Mouse (Mus musculus) CH12.LX (cell line): ENCODE results near the gene Pml. TPM values are rescaled to one million over a fixed set of nuclear protein-coding genes. Genes with fewer than 3 reads are reported as not detected.
"Not testable (repeated sequence)": the region's sequence is repeated elsewhere in the genome, so short reads cannot be mapped to it uniquely, and the experiment has no call there.

Source experiments
- DNase-seq: peaks from one replicate; pipeline ENCODE4 v3.0.0-alpha.2; 2013; ENCODE audit errors: extremely low read depth
- H3K27ac ChIP-seq: 2 replicates; pipeline ENCODE4 v1.5.1; 2012; ENCODE audit warnings: low read depth, mild to moderate bottlenecking, control low read depth, moderate library complexity; ENCODE audit not compliant: insufficient read depth
- H3K27me3 ChIP-seq: replicated peaks from 2 replicates; pipeline ENCODE3; 2012; ENCODE audit warnings: inconsistent platforms
- H3K36me3 ChIP-seq, 2 experiments: replicated peaks in 1 of 2; 2 replicates each; pipeline versions ENCODE3 to v1.6.1; 2012; ENCODE audit warnings: inconsistent platforms in 1 of 2, low read length in 1 of 2, mild to moderate bottlenecking in 1 of 2, mixed read lengths in 1 of 2, moderate library complexity in 1 of 2; ENCODE audit not compliant: control insufficient read depth in 1 of 2, insufficient read depth in 1 of 2
- H3K4me1 ChIP-seq, 2 experiments: 2 replicates each; pipeline ENCODE4 v1.6.1; 2012; ENCODE audit warnings: inconsistent platforms in 1 of 2, moderate library complexity in 1 of 2; ENCODE audit not compliant: insufficient read depth in 2 of 2, control insufficient read depth in 1 of 2
- H3K4me2 ChIP-seq: 2 replicates; pipeline ENCODE4 v1.6.1; 2012; ENCODE audit warnings: low read depth, mild to moderate bottlenecking, control low read depth; ENCODE audit not compliant: poor library complexity, insufficient read depth, severe bottlenecking
- H3K4me3 ChIP-seq, 3 experiments: fragments of 150-350 bp in 1 of 3; sonication (generic) in 1 of 3; replicated peaks in 1 of 3; 2 replicates each; pipeline versions ENCODE3 to v1.5.1; 2011 to 2012; ENCODE audit warnings: low read depth in 2 of 3, low read length in 2 of 3, mild to moderate bottlenecking in 2 of 3, moderate library complexity in 2 of 3, control low read depth in 1 of 3, improper control_type of control experiment in 1 of 3, inconsistent platforms in 1 of 3, mixed read lengths in 1 of 3; ENCODE audit not compliant: poor library complexity in 1 of 3
- H3K79me2 ChIP-seq: replicated peaks from 2 replicates; pipeline ENCODE4 v1.6.1; 2012; ENCODE audit warnings: mild to moderate bottlenecking, moderate library complexity; ENCODE audit not compliant: control insufficient read depth, poor library complexity, insufficient read depth, severe bottlenecking; ENCODE audit errors: extremely low read depth
- H3K9ac ChIP-seq: 2 replicates; pipeline ENCODE4 v1.6.1; 2012; ENCODE audit warnings: low read depth, mild to moderate bottlenecking, control low read depth, moderate library complexity; ENCODE audit not compliant: insufficient read depth
- H3K9me3 ChIP-seq: replicated peaks from 2 replicates; pipeline ENCODE3; 2012; ENCODE audit warnings: low read length, inconsistent platforms, mixed read lengths
- BHLHE40 ChIP-seq: IDR thresholded peaks from 2 replicates; pipeline ENCODE4 v1.6.1; 2011; ENCODE audit warnings: mild to moderate bottlenecking, low read depth, low read length, improper control_type of control experiment
- CHD1 ChIP-seq: IDR thresholded peaks from 2 replicates; pipeline ENCODE4 v1.6.1; 2012; ENCODE audit warnings: low read depth, low read length, improper control_type of control experiment, inconsistent platforms
- CHD2 ChIP-seq: IDR thresholded peaks from 2 replicates; pipeline ENCODE4 v1.6.1; 2011; ENCODE audit warnings: low read length, improper control_type of control experiment
- CTCF ChIP-seq, 2 experiments: IDR thresholded peaks in 1 of 2; conservative IDR thresholded peaks in 1 of 2; 2 replicates each; pipeline ENCODE4 v1.5.1; 2011 to 2012; ENCODE audit warnings: low read depth in 2 of 2, low read length in 2 of 2, improper control_type of control experiment in 1 of 2, inconsistent platforms in 1 of 2, mild to moderate bottlenecking in 1 of 2, moderate library complexity in 1 of 2
- E2F4 ChIP-seq: IDR thresholded peaks from 2 replicates; pipeline ENCODE4 v1.6.1; 2011; ENCODE audit warnings: low read depth, low read length, improper control_type of control experiment; ENCODE audit not compliant: insufficient replicate concordance
- ELF1 ChIP-seq: IDR thresholded peaks from 2 replicates; pipeline ENCODE4 v1.6.1; 2014; ENCODE audit warnings: low read depth, mild to moderate bottlenecking, inconsistent platforms, low read length, improper control_type of control experiment
- EP300 ChIP-seq: IDR thresholded peaks from 2 replicates; pipeline ENCODE4 v1.6.1; 2011; ENCODE audit warnings: low read length, improper control_type of control experiment
- ETS1 ChIP-seq: conservative IDR thresholded peaks from 2 replicates; pipeline ENCODE4 v1.6.1; 2012; ENCODE audit warnings: low read depth, mild to moderate bottlenecking, inconsistent platforms, low read length, improper control_type of control experiment, moderate library complexity
- GABPA ChIP-seq: IDR thresholded peaks from 2 replicates; pipeline ENCODE4 v1.6.1; 2012; ENCODE audit warnings: low read depth, low read length, improper control_type of control experiment, inconsistent platforms; ENCODE audit not compliant: insufficient replicate concordance
- HCFC1 ChIP-seq: IDR thresholded peaks from 2 replicates; pipeline ENCODE4 v1.6.1; 2012; ENCODE audit warnings: low read depth, mild to moderate bottlenecking, inconsistent platforms, low read length, improper control_type of control experiment
- IRF4 ChIP-seq: IDR thresholded peaks from 2 replicates; pipeline ENCODE4 v1.6.1; 2014; ENCODE audit warnings: low read depth, mild to moderate bottlenecking, inconsistent platforms, low read length, improper control_type of control experiment
- JUN ChIP-seq: IDR thresholded peaks from 2 replicates; pipeline ENCODE4 v1.6.1; 2011; ENCODE audit warnings: low read depth, mild to moderate bottlenecking, low read length, improper control_type of control experiment, moderate library complexity; ENCODE audit not compliant: insufficient read depth
- JUND ChIP-seq: conservative IDR thresholded peaks from 2 replicates; pipeline ENCODE4 v1.6.1; 2011; ENCODE audit warnings: low read depth, low read length, improper control_type of control experiment
- KAT2A ChIP-seq: IDR thresholded peaks from 2 replicates; pipeline ENCODE4 v1.6.1; 2012; ENCODE audit warnings: low read length, improper control_type of control experiment, inconsistent platforms; ENCODE audit not compliant: insufficient replicate concordance
- MAFK ChIP-seq: IDR thresholded peaks from 2 replicates; pipeline ENCODE4 v1.6.1; 2011; ENCODE audit warnings: low read length, improper control_type of control experiment; ENCODE audit not compliant: insufficient replicate concordance
- MAX ChIP-seq: IDR thresholded peaks from 2 replicates; pipeline ENCODE4 v1.6.1; 2011; ENCODE audit warnings: low read length, improper control_type of control experiment
- MAZ ChIP-seq: IDR thresholded peaks from 2 replicates; pipeline ENCODE4 v1.6.1; 2012; ENCODE audit warnings: low read depth, mild to moderate bottlenecking, inconsistent platforms, low read length, improper control_type of control experiment, moderate library complexity
- MXI1 ChIP-seq: IDR thresholded peaks from 2 replicates; pipeline ENCODE4 v1.6.1; 2011; ENCODE audit warnings: mild to moderate bottlenecking, low read depth, low read length, improper control_type of control experiment
- MYC ChIP-seq: IDR thresholded peaks from 2 replicates; pipeline ENCODE4 v1.6.1; 2011; ENCODE audit warnings: low read depth, mild to moderate bottlenecking, improper control_type of control experiment, low read length
- NELFE ChIP-seq: IDR thresholded peaks from 2 replicates; pipeline ENCODE4 v1.6.1; 2011; ENCODE audit warnings: low read depth, low read length, improper control_type of control experiment
- PAX5 ChIP-seq: IDR thresholded peaks from 2 replicates; pipeline ENCODE4 v1.6.1; 2012; ENCODE audit warnings: low read length, inconsistent platforms, mixed read lengths
- POLR2A ChIP-seq: IDR thresholded peaks from 2 replicates; pipeline ENCODE4 v1.6.1; 2011; ENCODE audit warnings: low read depth, mild to moderate bottlenecking, improper control_type of control experiment, low read length
- POLR2AphosphoS2 ChIP-seq: IDR thresholded peaks from 2 replicates; pipeline ENCODE4 v1.6.1; 2011; ENCODE audit warnings: low read depth, low read length, improper control_type of control experiment
- RAD21 ChIP-seq: IDR thresholded peaks from 2 replicates; pipeline ENCODE4 v1.6.1; 2011; ENCODE audit warnings: low read depth, mild to moderate bottlenecking, low read length, improper control_type of control experiment, moderate library complexity
- RCOR1 ChIP-seq: conservative IDR thresholded peaks from 2 replicates; pipeline ENCODE4 v1.6.1; 2012; ENCODE audit warnings: low read depth, mild to moderate bottlenecking, inconsistent platforms, low read length, improper control_type of control experiment
- SMC3 ChIP-seq: IDR thresholded peaks from 2 replicates; pipeline ENCODE4 v1.6.1; 2011; ENCODE audit warnings: low read depth, low read length, improper control_type of control experiment
- TBP ChIP-seq: conservative IDR thresholded peaks from 2 replicates; pipeline ENCODE4 v1.6.1; 2011; ENCODE audit warnings: low read depth, low read length, improper control_type of control experiment
- TCF12 ChIP-seq: IDR thresholded peaks from 2 replicates; pipeline ENCODE4 v1.6.1; 2014; ENCODE audit warnings: low read depth, mild to moderate bottlenecking, inconsistent platforms, low read length, improper control_type of control experiment
- UBTF ChIP-seq: IDR thresholded peaks from 2 replicates; pipeline ENCODE4 v1.6.1; 2012; ENCODE audit warnings: low read depth, mild to moderate bottlenecking, inconsistent platforms, low read length, improper control_type of control experiment, moderate library complexity
- USF1 ChIP-seq: IDR thresholded peaks from 2 replicates; pipeline ENCODE4 v1.6.1; 2014; ENCODE audit warnings: low read depth, mild to moderate bottlenecking, inconsistent platforms, low read length, improper control_type of control experiment
- USF2 ChIP-seq: conservative IDR thresholded peaks from 2 replicates; pipeline ENCODE4 v1.6.1; 2011; ENCODE audit warnings: low read depth, low read length, improper control_type of control experiment
- ZC3H11A ChIP-seq: IDR thresholded peaks from 2 replicates; pipeline ENCODE4 v1.6.1; 2012; ENCODE audit warnings: low read depth, mild to moderate bottlenecking, inconsistent platforms, low read length, improper control_type of control experiment
- ZMIZ1 ChIP-seq: IDR thresholded peaks from 2 replicates; pipeline ENCODE4 v1.6.1; 2012; ENCODE audit warnings: low read depth, mild to moderate bottlenecking, inconsistent platforms, low read length, improper control_type of control experiment
- ZNF384 ChIP-seq: IDR thresholded peaks from 2 replicates; pipeline ENCODE4 v1.6.1; 2012; ENCODE audit warnings: low read depth, low read length, improper control_type of control experiment, inconsistent platforms
- dilution Hi-C: fragments of 300-500 bp; cut with MboI; formaldehyde crosslinking; loops from 2 replicates; pipeline ENCODE4 v1.14.3; 2020; ENCODE audit warnings: low sequenced_read_pairs; ENCODE audit not compliant: extremely low pct_unique_long_range_greater_than_20kb, extremely low pct_ligation_motif_present
- in situ Hi-C: fragments of 300-500 bp; cut with MboI; formaldehyde crosslinking; loops from 3 replicates; pipeline ENCODE4 v1.14.3; 2019; ENCODE audit warnings: low sequenced_read_pairs, low pct_ligation_motif_present, low pct_unique_long_range_greater_than_20kb, mixed read lengths
- polyA plus RNA-seq: library from polyadenylated mRNA; unstranded; fragments of >175 nt; gene quantifications from 2 replicates; pipeline ENCODE4 v1.2.1, GENCODE M21; 2012; ENCODE audit warnings: low read depth; ENCODE audit not compliant: insufficient read length
- total RNA-seq, 2 experiments: library from RNA; depleted of rRNA; stranded (reverse); fragments of 300-350 nt in 1 of 2; fragments of >200 nt in 1 of 2; gene quantifications; 2 replicates each; pipeline ENCODE4 v1.2.3; 2012 to 2014

The Pml gene
- total and polyA plus RNA-seq, 3 experiments: 8.3 to 56.9 (median 21.2) TPM

DNA sequence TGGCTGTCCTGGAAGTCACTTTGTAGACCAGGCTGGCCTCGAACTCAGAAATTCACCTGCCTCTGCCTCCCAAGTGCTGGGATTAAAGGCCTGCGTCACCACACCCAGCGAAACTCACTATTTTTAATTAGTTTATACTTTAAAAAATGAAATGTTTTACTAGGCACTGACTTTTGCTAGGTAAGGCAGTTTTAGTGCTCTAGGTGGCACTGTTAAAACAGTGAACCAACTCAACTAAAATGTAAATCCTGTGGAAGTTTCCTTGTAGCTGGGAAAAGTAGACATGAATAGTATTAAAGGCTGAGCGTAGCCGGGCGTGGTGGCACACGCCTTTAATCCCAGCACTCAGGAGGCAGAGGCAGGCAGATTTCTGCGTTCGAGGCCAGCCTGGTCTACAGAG lies 22.0 kb upstream of the Pml start:
- Histone ChIP-seq H3K4me1 (peaks cover 23 to 89% of the 10 kb centered on the region in 2 experiments), H3K27ac (peak overlapping the region; percentile 99)
- DNase-seq, H3K79me2 ChIP-seq, dilution Hi-C loops, H3K4me3 ChIP-seq, H3K27me3 ChIP-seq, H3K9ac ChIP-seq, H3K4me2 ChIP-seq, H3K9me3 ChIP-seq, H3K36me3 ChIP-seq: not testable (repeated sequence)
- peak in 1 of 2 experiments; percentile 31; a peak in 1 of 4 replicates for TF ChIP-seq CTCF (conservative IDR thresholded peaks at IDR 0.05 in 1 of 2, IDR thresholded peaks at IDR 0.05 in 1 of 2; ENCODE audit: low read depth in 2 of 2, low read length in 2 of 2)
- peak; percentile 27 for TF ChIP-seq RAD21
- TF ChIP-seq MXI1: peak; percentile 32; the same call in 1 of the 2 replicates
- in situ Hi-C loops: loop anchor here (25.0 kb wide), 1 partner anchor 459 kb away; no protein-coding TSS in a partner anchor

DNA sequence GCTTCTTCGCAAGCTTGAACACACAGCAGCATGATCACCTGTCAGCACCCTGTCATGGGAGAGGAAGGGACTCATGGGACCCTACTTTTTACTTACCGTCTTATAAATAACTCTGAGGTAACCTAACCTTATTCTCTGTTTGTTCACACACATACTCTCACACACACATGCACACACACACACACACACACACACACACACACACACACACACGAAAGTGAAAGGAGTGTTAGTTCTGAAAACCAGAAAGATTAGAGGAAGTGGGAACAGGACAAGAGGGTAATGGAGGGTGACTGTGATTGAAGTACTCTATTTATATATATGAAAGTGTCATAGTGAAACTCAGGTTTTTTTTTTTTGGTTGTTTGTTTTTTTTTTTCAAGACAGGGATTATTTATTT lies 21.5 kb upstream of the Pml start:
- Histone ChIP-seq H3K79me2 (no peaks in the 10 kb centered on the region), H3K4me3 (no peak overlapping the region), H3K9me3 (no peaks in the 10 kb centered on the region), H3K4me1 (peaks cover 23 to 87% of the 10 kb centered on the region in 2 experiments), H3K27me3 (no peaks in the 10 kb centered on the region), H3K27ac (peak overlapping the region; percentile 70), H3K36me3 (no peaks in the 10 kb centered on the region), H3K4me2 (no peak overlapping the region), H3K9ac (no peak overlapping the region)
- dilution Hi-C loops (no loop called here), in situ Hi-C loops (loop anchor here (25.0 kb wide), 1 partner anchor 459 kb away; no protein-coding TSS in a partner anchor)
- peak; percentile 87 for DNase-seq
- TF ChIP-seq RCOR1: peak; percentile 98
- TF ChIP-seq CHD1: no peak
- TF ChIP-seq E2F4: no peak
- TF ChIP-seq ZNF384: peak; percentile 96
- no peak for TF ChIP-seq POLR2A
- no peak for TF ChIP-seq ZC3H11A
- no peak for TF ChIP-seq ELF1
- no peak for TF ChIP-seq GABPA
- TF ChIP-seq USF1: no peak
- TF ChIP-seq UBTF: no peak
- peak; percentile 78; the same call in 1 of the 2 replicates for TF ChIP-seq MAFK
- TF ChIP-seq POLR2AphosphoS2: no peak
- TF ChIP-seq MAZ: peak; percentile 85
- peak; percentile 84 for TF ChIP-seq CHD2
- TF ChIP-seq ZMIZ1: no peak
- no peak for TF ChIP-seq PAX5
- TF ChIP-seq TBP: no peak; the same call in 1 of the 2 replicates
- no peak for TF ChIP-seq HCFC1
- TF ChIP-seq MYC: peak; percentile 56; the same call in 1 of the 2 replicates
- no peak for TF ChIP-seq NELFE
- peak; percentile 98 for TF ChIP-seq ETS1
- TF ChIP-seq USF2: no peak
- 0 out of 2 replicates have a peak, but pooled peaks have one; percentile 40 for TF ChIP-seq MAX
- TF ChIP-seq BHLHE40: peak; percentile 95
- no peak; the same call in 1 of the 2 replicates for TF ChIP-seq SMC3
- peak; percentile 99 for TF ChIP-seq EP300
- no peak for TF ChIP-seq KAT2A
- TF ChIP-seq JUND: peak; percentile 95
- peak; percentile 99 for TF ChIP-seq IRF4
- peak; percentile 90 for TF ChIP-seq JUN
- no peak for TF ChIP-seq RAD21
- TF ChIP-seq MXI1: no peak
- peak; percentile 97 for TF ChIP-seq TCF12
